Mouse (Mus musculus) lung, postnatal 0 days (tissue): ENCODE data around the gene Lgals2. TPM values are rescaled to one million over a fixed set of nuclear protein-coding genes. Genes with fewer than 3 reads are reported as not detected.
A peak's percentile ranks its signal among the peaks of the same experiment; 100 is the strongest.

Experiments used
- ATAC-seq: fragments of 200-750 bp; cut with Nextera tagmentation; 2 replicates; pipeline ENCODE4 v1.8.0; 2017; ENCODE audit warnings: moderate library complexity
- DNase-seq: peaks from one replicate; pipeline ENCODE4 v3.0.0-alpha.2; 2016; ENCODE audit warnings: low spot score
- H3K27ac ChIP-seq: fragments of 300-500 bp; sonication (generic); 2 replicates; pipeline ENCODE4 v1.5.1; 2014; ENCODE audit warnings: antibody characterized with exemption, mild to moderate bottlenecking, low read length, mixed read lengths
- H3K27me3 ChIP-seq: fragments of 300-500 bp; sonication (generic); replicated peaks from 2 replicates; pipeline ENCODE4 v1.6.1; 2014; ENCODE audit warnings: low read length, mixed read lengths; ENCODE audit not compliant: insufficient read depth
- H3K36me3 ChIP-seq: fragments of 300-500 bp; sonication (generic); 2 replicates; pipeline ENCODE4 v1.6.1; 2014; ENCODE audit warnings: low read length, mixed read lengths; ENCODE audit not compliant: insufficient read depth
- H3K4me1 ChIP-seq: fragments of 300-500 bp; sonication (generic); 2 replicates; pipeline ENCODE4 v1.6.1; 2014; ENCODE audit warnings: antibody characterized with exemption, low read depth, low read length, mixed read lengths; ENCODE audit not compliant: insufficient read depth
- H3K4me2 ChIP-seq: fragments of 300-500 bp; sonication (generic); replicated peaks from 2 replicates; pipeline ENCODE4 v1.6.1; 2014; ENCODE audit warnings: low read depth, mild to moderate bottlenecking, low read length, moderate library complexity, mixed read lengths
- H3K4me3 ChIP-seq: fragments of 300-500 bp; sonication (generic); 2 replicates; pipeline ENCODE4 v1.5.1; 2014; ENCODE audit warnings: low read depth, low read length
- H3K9ac ChIP-seq: fragments of 300-500 bp; sonication (generic); replicated peaks from 2 replicates; pipeline ENCODE4 v1.6.1; 2014; ENCODE audit warnings: low read depth, mild to moderate bottlenecking
- H3K9me3 ChIP-seq: fragments of 300-500 bp; sonication (generic); 2 replicates; pipeline ENCODE4 v1.6.1; 2016; ENCODE audit warnings: low read length, mixed read lengths
- CTCF ChIP-seq: IDR thresholded peaks from 2 replicates; pipeline ENCODE4 v1.5.1; 2016; ENCODE audit warnings: antibody characterized with exemption, mild to moderate bottlenecking
- EP300 ChIP-seq: IDR thresholded peaks from 2 replicates; pipeline ENCODE4 v1.6.1; 2016; ENCODE audit warnings: antibody characterized with exemption, mild to moderate bottlenecking, control low read depth
- WGBS: fragments of 180-500 bp; shearing (Covaris S2); extraction: QIAGEN DNeasy Blood & Tissue Kit; methylation state at CpG from one replicate; pipeline ENCODE4 v1.1.7; 2014; 5-methylcytosine and 5-hydroxymethylcytosine counted together
- polyA plus RNA-seq: library from polyadenylated mRNA; unstranded; fragments of >200 nt; fragmentation: Nextera tagmentation; extraction: Ambion mirVana; gene quantifications from 2 replicates; pipeline ENCODE4 v1.2.1, GENCODE M21; 2015

Lgals2 gene
- polyA plus RNA-seq, 1 experiment from 2014 or later = 2.4 TPM

DNA sequence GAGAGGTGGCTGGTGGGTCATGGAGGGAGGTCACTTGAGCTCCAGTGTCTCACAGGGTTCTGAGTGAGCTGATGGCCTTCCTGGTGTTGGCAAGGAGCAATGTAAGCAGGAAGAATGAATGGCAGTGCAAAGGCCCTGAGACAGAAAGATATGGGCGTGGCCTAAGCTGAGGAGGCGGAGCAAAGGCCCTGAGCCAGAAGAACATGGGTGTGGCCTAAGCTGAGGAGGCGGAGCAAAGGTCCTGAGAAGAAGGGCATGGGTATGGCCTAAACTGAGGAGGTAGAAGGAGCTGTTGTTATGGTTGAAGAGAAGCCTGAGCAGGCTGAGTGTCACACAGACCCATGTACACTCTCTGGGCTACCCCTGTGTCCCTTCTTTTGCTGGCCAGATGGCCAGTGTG lies 21.7 kb downstream of the Lgals2 start:
- Histone ChIP-seq H3K27me3 (no peaks in the 10 kb centered on the region), H3K4me1 (peaks cover 26% of the 10 kb centered on the region), H3K4me3 (no peak overlapping the region), H3K36me3 (no peaks in the 10 kb centered on the region), H3K27ac (peak overlapping the region; percentile 96), H3K4me2 (no peak overlapping the region), H3K9me3 (no peaks in the 10 kb centered on the region), H3K9ac (no peak overlapping the region)
- TF ChIP-seq CTCF (no peak), EP300 (no peak)
- ATAC-seq (no peak), DNase-seq (no peak)
- WGBS = 94% methylated on average over 3 of the region's 3 CpGs

DNA sequence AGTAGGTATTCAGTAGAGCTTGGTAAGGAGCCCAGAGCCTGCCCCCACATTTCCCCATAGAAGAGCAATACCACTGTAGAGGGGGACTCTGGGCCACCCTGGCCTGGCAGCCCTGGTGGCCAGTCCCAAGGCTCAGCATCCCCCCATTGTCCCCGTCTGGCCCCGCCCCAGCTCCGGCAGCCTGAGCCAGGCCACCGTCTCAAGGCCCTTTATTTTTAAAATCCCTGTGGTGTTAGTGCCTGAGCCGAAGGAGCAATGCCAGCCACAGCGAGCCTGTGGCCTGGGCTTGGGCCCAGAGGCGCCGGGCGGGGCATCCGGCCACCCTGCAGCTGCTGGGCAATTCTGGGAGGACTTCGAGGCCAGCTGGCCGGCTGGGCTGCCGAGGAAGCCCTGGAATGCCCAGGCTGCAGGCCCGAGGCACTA lies 22.6 kb downstream of the Lgals2 start:
- no peak overlapping the region for H3K9ac ChIP-seq
- no peak; the same call in none of the 2 replicates for TF ChIP-seq EP300
- peak; percentile 25; the same call in 1 of the 2 replicates for TF ChIP-seq CTCF
- H3K9me3 ChIP-seq = no peaks in the 10 kb centered on the region
- 0 out of 2 replicates have a peak overlapping the region, but pooled peaks have one; percentile 10 for H3K4me3 ChIP-seq
- ATAC-seq (peak; percentile 67), DNase-seq (peak; percentile 90)
- no peaks in the 10 kb centered on the region for H3K36me3 ChIP-seq
- peaks cover 26% of the 10 kb centered on the region for H3K4me1 ChIP-seq
- 14% methylated on average over 14 of the region's 14 CpGs for WGBS
- H3K4me2 ChIP-seq = peak overlapping the region; percentile 44
- peak overlapping the region; percentile 96 for H3K27ac ChIP-seq
- no peaks in the 10 kb centered on the region for H3K27me3 ChIP-seq

DNA sequence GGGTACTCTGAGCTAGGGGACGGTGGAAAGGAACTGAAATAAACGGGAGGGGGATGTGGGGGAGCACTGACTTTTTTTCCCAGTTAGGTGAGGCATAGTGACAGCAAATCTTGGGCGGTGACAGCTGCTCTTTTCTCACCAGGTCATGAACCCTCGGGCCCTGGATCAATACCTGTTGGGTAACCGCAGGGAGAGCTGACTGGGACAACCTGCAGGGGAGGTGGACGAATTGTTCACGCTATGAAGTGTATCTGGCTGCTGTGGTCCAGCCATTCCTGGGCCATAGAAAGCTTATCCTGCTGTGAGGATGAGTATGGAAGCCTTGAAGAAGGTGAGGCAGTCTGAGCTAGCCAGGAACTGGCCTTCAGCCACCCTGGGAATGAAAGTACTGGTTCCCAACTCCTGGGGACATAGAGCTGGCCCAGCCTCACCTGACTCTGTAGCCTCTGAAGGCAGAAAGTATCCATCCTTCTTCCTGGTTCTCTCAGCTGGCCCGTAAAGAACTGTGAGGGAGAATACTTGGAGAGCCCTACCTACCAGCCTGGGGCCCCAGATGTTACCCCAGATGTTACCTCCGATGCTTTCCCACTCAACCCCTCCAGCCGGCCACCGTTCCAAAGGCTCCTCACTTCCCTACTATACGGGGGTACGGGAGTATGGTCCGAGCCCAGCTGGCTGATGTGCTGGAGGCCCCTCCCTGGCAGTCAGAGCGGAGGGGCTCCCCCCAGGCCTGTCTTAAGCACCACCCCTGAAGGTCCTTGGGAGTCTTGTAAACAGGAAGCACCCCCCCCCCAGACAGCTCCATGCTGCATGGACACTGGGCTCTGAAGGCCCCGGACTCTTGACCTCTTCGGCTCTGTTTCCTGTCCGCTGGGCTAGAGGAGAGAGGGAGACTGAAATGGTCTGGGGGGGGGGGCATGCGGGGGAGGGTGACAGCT lies 23.3 kb downstream of the Lgals2 start:
- 31% methylated on average over 18 of the region's 19 CpGs for WGBS
- H3K9ac ChIP-seq = no peak overlapping the region

DNA sequence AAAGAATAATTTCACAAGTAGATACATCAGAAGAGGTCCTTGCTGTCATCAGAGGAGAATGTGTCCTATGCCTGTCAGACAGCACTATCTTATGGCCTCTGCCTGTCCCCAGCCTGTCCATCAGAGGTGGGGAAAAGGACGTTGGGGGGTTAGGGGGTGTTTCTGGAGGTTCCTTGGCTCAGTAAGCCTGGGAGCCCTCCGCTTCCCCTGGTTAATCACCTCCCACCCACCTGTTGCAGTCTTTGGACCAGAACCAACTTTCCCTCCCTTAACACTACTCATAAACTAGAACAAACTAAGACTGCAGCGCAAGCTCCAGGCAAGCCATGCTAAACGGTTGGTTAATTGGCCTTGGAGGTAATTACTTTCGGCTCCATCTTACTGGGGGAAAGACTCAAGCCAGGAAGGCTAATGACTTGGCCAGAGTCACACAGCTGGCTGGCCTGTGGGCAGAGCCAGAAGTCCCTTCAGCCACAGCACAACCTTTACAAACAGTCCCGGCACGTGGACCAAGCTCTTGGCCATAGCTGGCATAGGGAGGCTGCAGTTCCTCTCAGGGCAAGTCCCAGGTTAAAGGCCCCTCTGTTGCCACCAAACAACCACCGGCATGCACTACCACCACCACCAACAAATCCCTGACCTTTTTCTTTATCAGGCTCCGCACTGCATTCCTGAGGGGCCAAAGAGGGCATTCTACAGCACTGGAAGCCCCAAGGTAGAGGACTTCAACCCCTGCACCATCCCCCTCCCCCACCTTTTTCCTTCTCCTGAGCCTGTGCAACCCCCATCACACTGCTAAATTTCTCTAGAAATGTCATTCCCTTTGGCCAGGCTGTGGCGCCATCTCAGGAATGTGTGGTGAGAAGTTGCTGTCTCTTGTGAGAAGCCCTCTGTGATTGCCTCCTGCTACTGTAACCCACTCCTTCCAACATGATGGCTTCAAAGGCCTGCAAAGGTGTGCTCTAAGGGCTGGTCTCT lies 24.3 kb downstream of the Lgals2 start:
- WGBS = 51% methylated on average over 10 of the region's 10 CpGs
- Histone ChIP-seq H3K4me2 (peak overlapping the region; percentile 44; the same call in 1 of the 2 replicates), H3K36me3 (no peaks in the 10 kb centered on the region), H3K4me1 (peaks cover 26% of the 10 kb centered on the region), H3K9ac (no peak overlapping the region), H3K9me3 (no peaks in the 10 kb centered on the region), H3K27ac (peak overlapping the region; percentile 96), H3K27me3 (no peaks in the 10 kb centered on the region), H3K4me3 (no peak overlapping the region)
- ATAC-seq (no peak), DNase-seq (no peak)
- no peak; the same call in 1 of the 2 replicates for TF ChIP-seq CTCF
- no peak for TF ChIP-seq EP300

More for the DNA sequence above, 23.3 kb downstream of the Lgals2 start:
- TF ChIP-seq CTCF = no peak
- peak; percentile 73 for TF ChIP-seq EP300
- peak overlapping the region; percentile 96 for H3K27ac ChIP-seq
- ATAC-seq (peak; percentile 70), DNase-seq (peak; percentile 91)
- peak overlapping the region; percentile 44 for H3K4me2 ChIP-seq
- peak overlapping the region; percentile 10; the same call in 1 of the 2 replicates for H3K4me3 ChIP-seq
- H3K36me3 ChIP-seq = no peaks in the 10 kb centered on the region
- H3K9me3 ChIP-seq = no peaks in the 10 kb centered on the region
- no peaks in the 10 kb centered on the region for H3K27me3 ChIP-seq
- H3K4me1 ChIP-seq = peaks cover 26% of the 10 kb centered on the region

DNA sequence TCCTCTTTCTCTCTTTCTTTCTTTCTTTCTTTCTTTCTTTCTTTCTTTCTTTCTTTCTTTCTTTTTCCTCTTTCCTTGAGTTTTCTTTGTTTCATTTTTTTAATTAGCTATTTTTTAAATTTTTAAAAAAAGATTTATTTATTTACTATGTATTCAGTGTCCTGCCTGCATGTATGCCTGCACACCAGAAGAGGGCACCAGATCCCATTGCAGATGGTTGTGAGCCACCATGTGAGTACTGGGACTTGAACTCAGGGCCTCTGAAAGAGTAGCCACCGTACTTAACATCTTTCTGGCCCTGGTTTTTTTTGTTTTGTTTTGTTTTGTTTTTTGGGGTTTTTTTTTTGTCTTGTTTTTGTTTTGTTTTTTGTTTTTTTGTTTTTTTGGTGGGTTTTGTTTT lies 25.7 kb downstream of the Lgals2 start:
- no peak overlapping the region for H3K27ac ChIP-seq
- no peaks in the 10 kb centered on the region for H3K27me3 ChIP-seq
- ATAC-seq (no peak), DNase-seq (no peak)
- 86% methylated on average over 1 of the region's 1 CpGs for WGBS
- no peak overlapping the region for H3K4me3 ChIP-seq
- no peak overlapping the region for H3K4me2 ChIP-seq
- H3K9ac ChIP-seq = no peak overlapping the region
- no peaks in the 10 kb centered on the region for H3K36me3 ChIP-seq
- peaks cover 18% of the 10 kb centered on the region for H3K4me1 ChIP-seq
- TF ChIP-seq CTCF = peak; percentile 63
- no peak for TF ChIP-seq EP300
- H3K9me3 ChIP-seq = no peaks in the 10 kb centered on the region
